Mouse (Mus musculus) small intestine, adult 2 months (tissue): ENCODE results near the gene Mroh2a.

Experiments used
- CTCF ChIP-seq: fragments of 200-500 bp; IDR thresholded peaks from 2 replicates; pipeline ENCODE4 v1.5.1; 2012; ENCODE audit warnings: low read depth, mild to moderate bottlenecking, control low read depth, inconsistent platforms, low read length, moderate library complexity, mixed read lengths; ENCODE audit not compliant: insufficient replicate concordance, insufficient read length; ENCODE audit errors: extremely low read depth
- POLR2A ChIP-seq: fragments of 200-500 bp; IDR thresholded peaks from 2 replicates; pipeline ENCODE4 v1.6.1; 2012; ENCODE audit warnings: low read depth, mild to moderate bottlenecking, control low read depth, inconsistent platforms, low read length, moderate library complexity

- TF ChIP-seq CTCF (no peak), POLR2A (no peak)
These were observed 28.1 kb downstream of the Mroh2a start for GRCm38 (mm10) chr1:88254793-88255465.
